Mouse (Mus musculus): ENCODE measurements around the gene Fig4.

DNA sequence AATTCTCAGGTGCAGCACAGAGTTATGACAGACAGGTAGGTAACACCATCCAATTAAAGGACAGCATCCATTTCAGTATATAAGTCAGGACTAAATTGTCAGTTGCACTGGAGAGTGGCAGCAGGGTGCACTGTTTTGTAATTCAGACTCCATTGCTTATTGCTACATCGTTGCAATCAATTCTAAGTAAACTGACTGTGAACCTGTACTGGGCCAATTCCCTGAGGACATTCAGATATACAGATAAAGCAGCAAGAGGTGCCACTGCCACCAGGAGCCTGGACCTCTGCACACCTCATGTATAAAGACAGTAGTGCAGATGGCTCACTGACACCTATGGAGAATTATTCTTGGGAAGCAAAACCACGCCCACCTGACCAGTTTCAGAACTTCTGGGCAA is 12.0 kb downstream of the Fig4 start:
- TF ChIP-seq CTCF (IDR thresholded peaks at IDR 0.05 in 2 of 3, conservative IDR thresholded peaks at IDR 0.05 in 1 of 3; ENCODE audit: control insufficient read depth in 1 of 3, insufficient read depth in 1 of 3, low read depth in 2 of 3, low read length in 3 of 3, poor library complexity in 1 of 3, severe bottlenecking in 1 of 3) (no peak), POLR2A (IDR thresholded peaks at IDR 0.05; ENCODE audit: control insufficient read depth in 1 of 2, insufficient read depth in 1 of 2, low read depth in 1 of 2, low read length in 2 of 2, poor library complexity in 1 of 2) (no peak), EP300 (IDR thresholded peaks at IDR 0.05; ENCODE audit: low read depth in 1 of 2, low read length in 2 of 2) (no peak), UBTF (IDR thresholded peaks at IDR 0.05; ENCODE audit: borderline replicate concordance, insufficient read depth, low read depth, low read length) (no peak), ZKSCAN1 (IDR thresholded peaks at IDR 0.05; ENCODE audit: low read depth, low read length) (no peak), SIN3A (IDR thresholded peaks at IDR 0.05; ENCODE audit: low read length) (no peak), POLR2AphosphoS2 (IDR thresholded peaks at IDR 0.05; ENCODE audit: low read length) (no peak)
